Mouse (Mus musculus): Measurements from ENCODE around the gene Ap1m1.

The Ap1m1 gene

GRCm38 (mm10) chr8:72295125-72295524 lies 55.3 kb downstream of the Ap1m1 start:
- DNase-seq (ENCODE audit: low spot score in 2 of 2) = no peak

GRCm38 (mm10) chr8:72295679-72296078 lies 55.9 kb downstream of the Ap1m1 start:
- peak in 1 of 2 experiments; percentile 72 for DNase-seq (ENCODE audit: low spot score in 2 of 2)

GRCm38 (mm10) chr8:72296561-72296960 lies 56.7 kb downstream of the Ap1m1 start:
- no peak for DNase-seq (ENCODE audit: low spot score in 2 of 2)

GRCm38 (mm10) chr8:72298928-72299327 lies 59.1 kb downstream of the Ap1m1 start:
- DNase-seq (ENCODE audit: low spot score in 2 of 2) = no peak

GRCm38 (mm10) chr8:72300654-72301400 lies 61.0 kb downstream of the Ap1m1 start:
- DNase-seq (ENCODE audit: low spot score in 2 of 2) = no peak

- no peak for DNase-seq (ENCODE audit: low spot score in 2 of 2)
Observed at GRCm38 (mm10) chr8:72301497-72301896, 61.7 kb downstream of the Ap1m1 start.

GRCm38 (mm10) chr8:72302986-72303612 lies 63.3 kb downstream of the Ap1m1 start:
- no peak for DNase-seq (ENCODE audit: low spot score in 2 of 2)

- no peak for DNase-seq (ENCODE audit: low spot score in 2 of 2)
Observed at GRCm38 (mm10) chr8:72303633-72304032, 63.8 kb downstream of the Ap1m1 start.

GRCm38 (mm10) chr8:72305210-72305905 lies 65.5 kb downstream of the Ap1m1 start, which contains the start of gene Gm10282:
Gm10282 (minus strand) TSS chr8:72305260.
- DNase-seq (ENCODE audit: low spot score in 2 of 2) = no peak

GRCm38 (mm10) chr8:72306913-72307312 lies 67.1 kb downstream of the Ap1m1 start:
- DNase-seq (ENCODE audit: low spot score in 2 of 2) = no peak

Measured in cerebellum, postnatal 4 days (tissue).